Mouse (Mus musculus): ENCODE measurements around the gene Rbm3. TPM values are rescaled to one million over a fixed set of nuclear protein-coding genes. Genes with fewer than 3 reads are reported as not detected.

The Rbm3 gene
- 60.2 and 92.3 TPM in 2 replicates for polyA plus RNA-seq (2012; rRNA removed)

GRCm38 (mm10) chrX:8145153-8145991, at the start of gene Rbm3:
TSS of gene Rbm3 (minus strand) at chrX:8145880.
- peaks cover 3% of the 10 kb centered on the region; the same call in 1 of the 2 replicates for H3K4me1 ChIP-seq (ENCODE audit: control insufficient read depth, insufficient read depth, low read length)
- 33% methylated on average over 65 of the region's 65 CpGs for WGBS
- peak; percentile 70 for DNase-seq
- peak within 1 kb of the TSS; percentile 100 for H3K4me3 ChIP-seq (replicated peaks; ENCODE audit: extremely low read depth, low read depth, low read length)
- TF ChIP-seq CTCF (IDR thresholded peaks at IDR 0.05; ENCODE audit: insufficient read depth, low read length), result no peak
- peak; percentile 90 for TF ChIP-seq POLR2A (IDR thresholded peaks at IDR 0.05; ENCODE audit: borderline replicate concordance, extremely low read depth, low read depth, low read length)

GRCm38 (mm10) chrX:8193419-8193723, 47.7 kb upstream of the Rbm3 start, which contains the start of gene Ebp:
TSS of gene Ebp (minus strand) at chrX:8193512.
- no peak for TF ChIP-seq CTCF (IDR thresholded peaks at IDR 0.05; ENCODE audit: insufficient read depth, low read length)
- no peak for TF ChIP-seq POLR2A (IDR thresholded peaks at IDR 0.05; ENCODE audit: borderline replicate concordance, extremely low read depth, low read depth, low read length)

GRCm38 (mm10) chrX:8192640-8193418, 47.1 kb upstream of the Rbm3 start:
- no peaks in the 10 kb centered on the region; the same call in 1 of the 2 replicates for H3K4me1 ChIP-seq (ENCODE audit: control insufficient read depth, insufficient read depth, low read length)
- peak overlapping the region; percentile 94 for H3K4me3 ChIP-seq (replicated peaks; ENCODE audit: extremely low read depth, low read depth, low read length)
- TF ChIP-seq CTCF (IDR thresholded peaks at IDR 0.05; ENCODE audit: insufficient read depth, low read length) (no peak), POLR2A (IDR thresholded peaks at IDR 0.05; ENCODE audit: borderline replicate concordance, extremely low read depth, low read depth, low read length) (peak; percentile 79)
- 26% methylated on average over 38 of the region's 38 CpGs for WGBS
- DNase-seq, result peak; percentile 55

More at GRCm38 (mm10) chrX:8193419-8193723, 47.7 kb upstream of the Rbm3 start, which contains the start of gene Ebp:
- no peak for DNase-seq
- H3K4me1 ChIP-seq (ENCODE audit: control insufficient read depth, insufficient read depth, low read length), result no peaks in the 10 kb centered on the region; the same call in 1 of the 2 replicates
- H3K4me3 ChIP-seq (replicated peaks; ENCODE audit: extremely low read depth, low read depth, low read length), result peak within 1 kb of the TSS; percentile 94
- 40% methylated on average over 10 of the region's 10 CpGs for WGBS

GRCm38 (mm10) chrX:8192126-8192639, 46.5 kb upstream of the Rbm3 start:
- TF ChIP-seq POLR2A (IDR thresholded peaks at IDR 0.05; ENCODE audit: borderline replicate concordance, extremely low read depth, low read depth, low read length) (no peak), CTCF (IDR thresholded peaks at IDR 0.05; ENCODE audit: insufficient read depth, low read length) (no peak)
- WGBS, result 20% methylated on average over 13 of the region's 13 CpGs
- H3K4me1 ChIP-seq (ENCODE audit: control insufficient read depth, insufficient read depth, low read length), result no peaks in the 10 kb centered on the region; the same call in 1 of the 2 replicates
- H3K4me3 ChIP-seq (replicated peaks; ENCODE audit: extremely low read depth, low read depth, low read length), result peak overlapping the region; percentile 94
- no peak for DNase-seq

GRCm38 (mm10) chrX:8182871-8183540, 37.3 kb upstream of the Rbm3 start:
- no peak overlapping the region for H3K4me3 ChIP-seq (replicated peaks; ENCODE audit: extremely low read depth, low read depth, low read length)
- H3K4me1 ChIP-seq (ENCODE audit: control insufficient read depth, insufficient read depth, low read length), result no peaks in the 10 kb centered on the region
- DNase-seq, result no peak
- WGBS, result 24% methylated on average over 7 of the region's 7 CpGs
- TF ChIP-seq CTCF (IDR thresholded peaks at IDR 0.05; ENCODE audit: insufficient read depth, low read length) (no peak), POLR2A (IDR thresholded peaks at IDR 0.05; ENCODE audit: borderline replicate concordance, extremely low read depth, low read depth, low read length) (no peak)

- 84% methylated on average over 5 of the region's 5 CpGs for WGBS
- TF ChIP-seq CTCF (IDR thresholded peaks at IDR 0.05; ENCODE audit: insufficient read depth, low read length) (no peak), POLR2A (IDR thresholded peaks at IDR 0.05; ENCODE audit: borderline replicate concordance, extremely low read depth, low read depth, low read length) (no peak)
- H3K4me1 ChIP-seq (ENCODE audit: control insufficient read depth, insufficient read depth, low read length), result no peaks in the 10 kb centered on the region
Measured at GRCm38 (mm10) chrX:8179646-8180045, 34.0 kb upstream of the Rbm3 start.

GRCm38 (mm10) chrX:8178871-8179270, 33.2 kb upstream of the Rbm3 start:
- no peak for TF ChIP-seq POLR2A (IDR thresholded peaks at IDR 0.05; ENCODE audit: borderline replicate concordance, extremely low read depth, low read depth, low read length)
- no peak for TF ChIP-seq CTCF (IDR thresholded peaks at IDR 0.05; ENCODE audit: insufficient read depth, low read length)
- no peak for DNase-seq

More at GRCm38 (mm10) chrX:8179646-8180045, 34.0 kb upstream of the Rbm3 start:
- no peak for DNase-seq
- H3K4me3 ChIP-seq (replicated peaks; ENCODE audit: extremely low read depth, low read depth, low read length), result no peak overlapping the region

GRCm38 (mm10) chrX:8175504-8176385, 30.1 kb upstream of the Rbm3 start, which contains the start of gene Tbc1d25:
TSS of gene Tbc1d25 (minus strand) at chrX:8176181.
- peak; percentile 76 for DNase-seq
- H3K4me3 ChIP-seq (replicated peaks; ENCODE audit: extremely low read depth, low read depth, low read length), result peak within 1 kb of the TSS; percentile 86
- H3K4me1 ChIP-seq (ENCODE audit: control insufficient read depth, insufficient read depth, low read length), result no peaks in the 10 kb centered on the region; the same call in 1 of the 2 replicates
- TF ChIP-seq CTCF (IDR thresholded peaks at IDR 0.05; ENCODE audit: insufficient read depth, low read length) (no peak), POLR2A (IDR thresholded peaks at IDR 0.05; ENCODE audit: borderline replicate concordance, extremely low read depth, low read depth, low read length) (peak; percentile 65; the same call in 1 of the 2 replicates)
- 21% methylated on average over 56 of the region's 56 CpGs for WGBS

More at GRCm38 (mm10) chrX:8178871-8179270, 33.2 kb upstream of the Rbm3 start:
- Histone ChIP-seq H3K4me3 (replicated peaks; ENCODE audit: extremely low read depth, low read depth, low read length) (no peak overlapping the region), H3K4me1 (ENCODE audit: control insufficient read depth, insufficient read depth, low read length) (no peaks in the 10 kb centered on the region; the same call in 1 of the 2 replicates)
- 94% methylated on average over 2 of the region's 2 CpGs for WGBS
